Mouse (Mus musculus): Measurements from ENCODE around the gene Igsf8.

DNA sequence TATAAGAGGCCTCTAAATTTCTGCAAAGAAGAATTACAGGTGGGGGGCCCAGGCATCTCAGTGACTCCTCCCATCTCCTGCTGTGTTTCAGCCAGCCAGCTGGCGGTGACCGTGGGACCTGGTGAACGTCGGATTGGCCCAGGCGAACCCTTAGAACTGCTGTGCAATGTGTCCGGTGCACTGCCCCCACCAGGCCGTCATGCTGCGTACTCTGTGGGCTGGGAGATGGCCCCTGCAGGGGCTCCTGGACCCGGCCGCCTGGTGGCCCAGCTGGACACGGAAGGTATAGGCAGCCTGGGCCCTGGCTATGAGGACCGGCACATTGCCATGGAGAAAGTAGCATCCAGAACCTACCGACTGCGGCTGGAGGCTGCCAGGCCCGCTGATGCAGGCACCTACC is 56.5 kb downstream of the Igsf8 start:
- TF ChIP-seq GATA2 (IDR thresholded peaks at IDR 0.05; ENCODE audit: borderline replicate concordance, low read depth, low read length) (no peak), CTCF (IDR thresholded peaks at IDR 0.05; ENCODE audit: low read depth, low read length) (no peak), POLR2AphosphoS5 (IDR thresholded peaks at IDR 0.05; ENCODE audit: insufficient replicate concordance, low read depth, low read length) (no peak), GATA1 (IDR thresholded peaks at IDR 0.05; ENCODE audit: borderline replicate concordance, low read length) (no peak)

All from G1E (cell line).